Mouse (Mus musculus) erythroblast, embryonic 14.5 days (primary cell): ENCODE measurements around the gene Eif2a.

ENCODE experiments used
- GATA1 ChIP-seq: IDR thresholded peaks from 2 replicates; pipeline ENCODE4 v1.6.1; 2012; ENCODE audit warnings: low read length, inconsistent platforms, mixed read lengths
- TAL1 ChIP-seq: IDR thresholded peaks from 3 replicates; pipeline ENCODE4 v1.6.1; 2012; ENCODE audit warnings: low read length, inconsistent platforms, mixed read lengths

DNA sequence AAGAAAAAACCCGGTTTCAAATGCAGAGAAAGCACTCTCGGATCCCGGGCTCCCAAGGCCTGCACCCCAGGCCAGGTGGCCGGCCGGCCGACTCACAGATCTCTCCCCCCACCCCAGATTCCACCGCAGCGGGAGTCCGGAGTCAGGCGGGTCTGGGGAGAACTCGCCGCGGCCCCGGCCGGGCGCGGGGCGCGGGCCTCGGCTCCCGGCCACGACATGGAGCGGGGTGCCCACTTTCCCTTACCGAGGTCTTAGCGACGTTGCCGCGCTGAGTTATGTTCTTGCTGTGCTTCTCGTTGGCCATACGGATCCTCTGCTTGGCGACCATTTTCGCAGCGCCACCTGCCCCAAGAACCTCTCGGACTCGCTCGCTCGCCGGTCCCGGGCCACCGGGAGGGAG lies 455 bp upstream of the Eif2a start:
- no peak for TF ChIP-seq TAL1
- TF ChIP-seq GATA1, result no peak
